Mouse (Mus musculus): ENCODE measurements around the gene Atf5. TPM values are rescaled to one million over a fixed set of nuclear protein-coding genes. Genes with fewer than 3 reads are reported as not detected.

Atf5 gene
- polyA plus RNA-seq, 1 experiment from 2014 or later = 5.7 TPM

- Histone ChIP-seq H3K9me3 (no peaks in the 10 kb centered on the region), H3K27me3 (no peaks in the 10 kb centered on the region), H3K4me1 (no peaks in the 10 kb centered on the region), H3K27ac (no peak overlapping the region), H3K9ac (no peak overlapping the region), H3K4me3 (no peak overlapping the region), H3K4me2 (no peak overlapping the region), H3K36me3 (no peaks in the 10 kb centered on the region)
- WGBS = 82% methylated on average over 6 of the region's 6 CpGs
- ATAC-seq (ENCODE audit: insufficient number of reproducible peaks, low FRiP score, low TSS enrichment, low read depth) = no peak
Observed at GRCm38 (mm10) chr7:44792781-44793180, 23.7 kb downstream of the Atf5 start.

GRCm38 (mm10) chr7:44790066-44790465 is 26.4 kb downstream of the Atf5 start:
- no peaks in the 10 kb centered on the region for H3K27me3 ChIP-seq
- ATAC-seq (ENCODE audit: insufficient number of reproducible peaks, low FRiP score, low TSS enrichment, low read depth) = no peak
- 53% methylated on average over 4 of the region's 4 CpGs for WGBS
- no peaks in the 10 kb centered on the region for H3K4me1 ChIP-seq
- H3K4me2 ChIP-seq = no peak overlapping the region
- no peak overlapping the region for H3K27ac ChIP-seq
- H3K9me3 ChIP-seq = no peaks in the 10 kb centered on the region
- H3K9ac ChIP-seq = no peak overlapping the region
- H3K4me3 ChIP-seq = no peak overlapping the region
- no peaks in the 10 kb centered on the region for H3K36me3 ChIP-seq

GRCm38 (mm10) chr7:44789531-44789930 is 26.9 kb downstream of the Atf5 start:
- Histone ChIP-seq H3K27ac (no peak overlapping the region), H3K4me3 (no peak overlapping the region), H3K27me3 (no peaks in the 10 kb centered on the region), H3K4me2 (no peak overlapping the region), H3K4me1 (no peaks in the 10 kb centered on the region), H3K9ac (no peak overlapping the region), H3K36me3 (no peaks in the 10 kb centered on the region), H3K9me3 (no peaks in the 10 kb centered on the region)
- ATAC-seq (ENCODE audit: insufficient number of reproducible peaks, low FRiP score, low TSS enrichment, low read depth) = no peak
- WGBS = 61% methylated on average over 3 of the region's 3 CpGs

- Histone ChIP-seq H3K27me3 (no peaks in the 10 kb centered on the region), H3K9ac (no peak overlapping the region), H3K9me3 (no peaks in the 10 kb centered on the region), H3K36me3 (peaks cover 29% of the 10 kb centered on the region), H3K4me1 (no peaks in the 10 kb centered on the region), H3K27ac (no peak overlapping the region), H3K4me3 (no peak overlapping the region), H3K4me2 (no peak overlapping the region)
- ATAC-seq (ENCODE audit: insufficient number of reproducible peaks, low FRiP score, low TSS enrichment, low read depth) = no peak
- 83% methylated on average over 8 of the region's 8 CpGs for WGBS
Observed at GRCm38 (mm10) chr7:44780101-44780500, 36.4 kb downstream of the Atf5 start.

GRCm38 (mm10) chr7:44776849-44777498 is 39.5 kb downstream of the Atf5 start:
- peaks cover 53% of the 10 kb centered on the region for H3K36me3 ChIP-seq
- H3K4me1 ChIP-seq = no peaks in the 10 kb centered on the region
- H3K4me2 ChIP-seq = no peak overlapping the region
- no peaks in the 10 kb centered on the region for H3K27me3 ChIP-seq
- H3K27ac ChIP-seq = no peak overlapping the region
- H3K4me3 ChIP-seq = no peak overlapping the region
- no peaks in the 10 kb centered on the region for H3K9me3 ChIP-seq
- no peak overlapping the region for H3K9ac ChIP-seq
- 71% methylated on average over 9 of the region's 9 CpGs for WGBS
- no peak for ATAC-seq (ENCODE audit: insufficient number of reproducible peaks, low FRiP score, low TSS enrichment, low read depth)

GRCm38 (mm10) chr7:44772591-44773204 is 43.8 kb downstream of the Atf5 start:
- no peaks in the 10 kb centered on the region for H3K27me3 ChIP-seq
- H3K4me1 ChIP-seq = no peaks in the 10 kb centered on the region
- no peak for ATAC-seq (ENCODE audit: insufficient number of reproducible peaks, low FRiP score, low TSS enrichment, low read depth)
- H3K27ac ChIP-seq = no peak overlapping the region
- no peak overlapping the region for H3K4me3 ChIP-seq
- H3K9me3 ChIP-seq = no peaks in the 10 kb centered on the region
- no peak overlapping the region for H3K4me2 ChIP-seq
- 87% methylated on average over 8 of the region's 8 CpGs for WGBS
- H3K9ac ChIP-seq = no peak overlapping the region
- peaks cover 84% of the 10 kb centered on the region for H3K36me3 ChIP-seq

GRCm38 (mm10) chr7:44770046-44770578 is 46.3 kb downstream of the Atf5 start:
- Histone ChIP-seq H3K4me3 (no peak overlapping the region), H3K27ac (no peak overlapping the region), H3K9me3 (no peaks in the 10 kb centered on the region), H3K4me2 (no peak overlapping the region), H3K36me3 (peaks cover 88% of the 10 kb centered on the region), H3K9ac (no peak overlapping the region), H3K27me3 (no peaks in the 10 kb centered on the region), H3K4me1 (no peaks in the 10 kb centered on the region)
- WGBS = 16% methylated on average over 6 of the region's 6 CpGs
- ATAC-seq (ENCODE audit: insufficient number of reproducible peaks, low FRiP score, low TSS enrichment, low read depth) = no peak

- 88% methylated on average over 5 of the region's 5 CpGs for WGBS
- peaks cover 93% of the 10 kb centered on the region for H3K36me3 ChIP-seq
- H3K4me1 ChIP-seq = no peaks in the 10 kb centered on the region
- H3K4me3 ChIP-seq = no peak overlapping the region
- H3K4me2 ChIP-seq = no peak overlapping the region
- no peaks in the 10 kb centered on the region for H3K9me3 ChIP-seq
- H3K27ac ChIP-seq = no peak overlapping the region
- H3K27me3 ChIP-seq = no peaks in the 10 kb centered on the region
- no peak overlapping the region for H3K9ac ChIP-seq
- ATAC-seq (ENCODE audit: insufficient number of reproducible peaks, low FRiP score, low TSS enrichment, low read depth) = no peak
Observed at GRCm38 (mm10) chr7:44768129-44768528, 48.3 kb downstream of the Atf5 start.

MicroRNAs within 50 kb of the gene (microRNA counts, 519-probe panel; counts per million panel counts)
- not detected for microRNA mmu-miR-707

Small RNAs within 50 kb of the gene (microRNA-seq; reads per million reads assigned to microRNA genes)
- not detected for gene Mir707

Other genes with a start within 250 kb of the Atf5 start
- gene Napsa, start 244.3 kb downstream of the Atf5 start, polyA plus RNA-seq (2015; fragmentation: Nextera tagmentation; extraction: Ambion mirVana) = 2.1 and 3.6 TPM in 2 replicates
- gene Kcnc3, start 226.0 kb downstream of the Atf5 start, polyA plus RNA-seq (2015; fragmentation: Nextera tagmentation; extraction: Ambion mirVana) = 0.16 and 0.20 TPM in 2 replicates
- gene Myh14, start 145.8 kb downstream of the Atf5 start, polyA plus RNA-seq (2015; fragmentation: Nextera tagmentation; extraction: Ambion mirVana) = 5.4 and 6.4 TPM in 2 replicates
- gene Izumo2, start 107.9 kb downstream of the Atf5 start, polyA plus RNA-seq (2015; fragmentation: Nextera tagmentation; extraction: Ambion mirVana) = not detected in 2 replicates
- 30.4 and 30.8 TPM in 2 replicates for gene Vrk3, start 68.2 kb downstream of the Atf5 start, polyA plus RNA-seq (2015; fragmentation: Nextera tagmentation; extraction: Ambion mirVana)
- 1.7 TPM in 2 replicates for gene Zfp473, start 65.6 kb downstream of the Atf5 start, polyA plus RNA-seq (2015; fragmentation: Nextera tagmentation; extraction: Ambion mirVana)
- 83.6 and 88.0 TPM in 2 replicates for gene Nup62, start 570 bp downstream of the Atf5 start, polyA plus RNA-seq (2015; fragmentation: Nextera tagmentation; extraction: Ambion mirVana)
- 1.0 and 1.6 TPM in 2 replicates for gene Il4i1, start 271 bp downstream of the Atf5 start, polyA plus RNA-seq (2015; fragmentation: Nextera tagmentation; extraction: Ambion mirVana)
- 118 and 124 TPM in 2 replicates for gene Akt1s1, start 32.3 kb upstream of the Atf5 start, polyA plus RNA-seq (2015; fragmentation: Nextera tagmentation; extraction: Ambion mirVana)
- gene Tbc1d17, start 32.4 kb upstream of the Atf5 start, polyA plus RNA-seq (2015; fragmentation: Nextera tagmentation; extraction: Ambion mirVana) = 82.6 and 89.6 TPM in 2 replicates
- gene Pnkp, start 40.5 kb upstream of the Atf5 start, polyA plus RNA-seq (2015; fragmentation: Nextera tagmentation; extraction: Ambion mirVana) = 29.7 and 29.8 TPM in 2 replicates
- 286 and 373 TPM in 2 replicates for gene Ptov1, start 53.1 kb upstream of the Atf5 start, polyA plus RNA-seq (2015; fragmentation: Nextera tagmentation; extraction: Ambion mirVana)
- 103 and 109 TPM in 2 replicates for gene Med25, start 76.1 kb upstream of the Atf5 start, polyA plus RNA-seq (2015; fragmentation: Nextera tagmentation; extraction: Ambion mirVana)
- gene Fuz, start 79.4 kb upstream of the Atf5 start, polyA plus RNA-seq (2015; fragmentation: Nextera tagmentation; extraction: Ambion mirVana) = 22.8 and 24.2 TPM in 2 replicates
- gene Ap2a1, start 112.8 kb upstream of the Atf5 start, polyA plus RNA-seq (2015; fragmentation: Nextera tagmentation; extraction: Ambion mirVana) = 68.8 and 71.9 TPM in 2 replicates
- gene Tsks, start 126.5 kb upstream of the Atf5 start, polyA plus RNA-seq (2015; fragmentation: Nextera tagmentation; extraction: Ambion mirVana) = 0.17 TPM in 1 of 2 replicates, not detected in the other
- 27.9 and 28.3 TPM in 2 replicates for gene Cpt1c, start 158.2 kb upstream of the Atf5 start, polyA plus RNA-seq (2015; fragmentation: Nextera tagmentation; extraction: Ambion mirVana)
- 408 and 429 TPM in 2 replicates for gene Prmt1, start 169.9 kb upstream of the Atf5 start, polyA plus RNA-seq (2015; fragmentation: Nextera tagmentation; extraction: Ambion mirVana)
- 101 and 105 TPM in 2 replicates for gene Irf3, start 181.0 kb upstream of the Atf5 start, polyA plus RNA-seq (2015; fragmentation: Nextera tagmentation; extraction: Ambion mirVana)
- gene Bcl2l12, start 182.1 kb upstream of the Atf5 start, polyA plus RNA-seq (2015; fragmentation: Nextera tagmentation; extraction: Ambion mirVana) = 58.8 and 59.4 TPM in 2 replicates
- gene Scaf1, start 199.7 kb upstream of the Atf5 start, polyA plus RNA-seq (2015; fragmentation: Nextera tagmentation; extraction: Ambion mirVana) = 34.8 TPM in 2 replicates
- gene Rras, start 201.3 kb upstream of the Atf5 start, polyA plus RNA-seq (2015; fragmentation: Nextera tagmentation; extraction: Ambion mirVana) = 44.9 and 49.1 TPM in 2 replicates
- 9.3 and 11.5 TPM in 2 replicates for gene Prr12, start 236.2 kb upstream of the Atf5 start, polyA plus RNA-seq (2015; fragmentation: Nextera tagmentation; extraction: Ambion mirVana)
- gene Nosip, start 245.8 kb upstream of the Atf5 start, polyA plus RNA-seq (2015; fragmentation: Nextera tagmentation; extraction: Ambion mirVana) = 63.0 and 70.3 TPM in 2 replicates
- 23.1 and 25.1 TPM in 2 replicates for gene Prrg2, start 246.0 kb upstream of the Atf5 start, polyA plus RNA-seq (2015; fragmentation: Nextera tagmentation; extraction: Ambion mirVana)